Mouse (Mus musculus): ENCODE measurements around the gene Hrh1. TPM values are rescaled to one million over a fixed set of nuclear protein-coding genes. Genes with fewer than 3 reads are reported as not detected.
"Not testable (repeated sequence)": the region's sequence is repeated elsewhere in the genome, so short reads cannot be mapped to it uniquely, and the experiment has no call there.

The Hrh1 gene
- polyA plus RNA-seq, 1 experiment = not detected

DNA sequence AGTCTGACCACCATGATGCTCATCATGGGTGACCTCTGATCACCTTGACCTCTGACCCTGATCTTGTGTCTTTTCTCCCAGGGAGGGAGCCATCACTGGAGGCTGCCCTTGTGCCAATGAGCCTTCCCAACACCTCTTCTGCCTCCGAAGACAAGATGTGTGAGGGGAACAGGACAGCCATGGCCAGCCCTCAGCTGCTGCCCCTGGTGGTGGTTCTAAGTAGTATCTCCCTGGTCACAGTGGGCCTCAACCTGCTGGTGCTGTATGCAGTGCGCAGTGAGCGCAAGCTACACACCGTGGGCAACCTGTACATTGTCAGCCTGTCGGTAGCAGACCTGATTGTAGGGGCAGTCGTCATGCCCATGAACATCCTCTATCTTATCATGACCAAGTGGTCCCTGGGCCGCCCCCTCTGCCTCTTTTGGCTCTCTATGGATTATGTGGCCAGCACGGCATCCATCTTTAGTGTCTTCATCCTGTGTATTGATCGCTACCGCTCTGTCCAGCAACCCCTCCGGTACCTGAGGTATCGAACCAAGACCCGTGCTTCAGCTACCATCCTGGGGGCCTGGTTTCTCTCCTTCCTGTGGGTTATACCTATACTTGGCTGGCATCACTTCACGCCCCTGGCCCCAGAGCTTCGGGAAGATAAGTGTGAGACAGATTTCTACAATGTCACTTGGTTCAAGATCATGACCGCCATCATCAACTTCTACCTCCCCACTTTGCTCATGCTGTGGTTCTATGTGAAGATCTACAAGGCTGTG, 82.1 kb downstream of the Hrh1 start:
- H3K4me3 ChIP-seq (replicated peaks; ENCODE audit: control insufficient read depth, low read depth, low read length) = no peak overlapping the region
- H3K27ac ChIP-seq (ENCODE audit: control insufficient read depth, insufficient read depth, low read depth, low read length, poor library complexity) = no peak overlapping the region
- H3K4me1 ChIP-seq (ENCODE audit: control insufficient read depth, insufficient read depth, low read length) = no peaks in the 10 kb centered on the region
- 87% methylated on average over 16 of the region's 16 CpGs for WGBS
- TF ChIP-seq CTCF (IDR thresholded peaks at IDR 0.05; ENCODE audit: control insufficient read depth, insufficient read depth, low read length) (0 out of 2 replicates have a peak, but pooled peaks have one; percentile 8), POLR2A (IDR thresholded peaks at IDR 0.05; ENCODE audit: borderline replicate concordance, control insufficient read depth, low read depth, low read length) (no peak)

DNA sequence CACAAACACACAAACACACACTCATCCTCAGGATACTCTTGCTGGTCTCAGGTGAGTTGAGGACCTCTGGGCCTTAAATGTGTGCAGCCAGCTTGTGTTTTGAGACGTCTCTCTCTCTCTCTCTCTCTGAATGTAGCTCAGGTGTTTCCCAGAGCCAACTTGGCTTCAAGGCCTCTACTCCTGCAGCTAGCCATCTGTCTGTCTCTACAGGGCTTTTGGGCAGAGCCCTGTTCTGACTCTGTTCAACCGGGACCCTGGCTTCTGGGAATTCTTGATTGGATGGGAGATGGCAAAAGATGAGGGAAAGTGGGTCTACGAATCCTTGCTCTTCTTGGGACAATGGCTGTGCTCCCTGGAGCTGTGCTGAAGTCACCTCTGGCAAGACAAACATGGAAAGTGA, 91.6 kb downstream of the Hrh1 start:
- Histone ChIP-seq H3K4me3 (replicated peaks; ENCODE audit: control insufficient read depth, low read depth, low read length) (no peak overlapping the region), H3K4me1 (ENCODE audit: control insufficient read depth, insufficient read depth, low read length) (no peaks in the 10 kb centered on the region), H3K27ac (ENCODE audit: control insufficient read depth, insufficient read depth, low read depth, low read length, poor library complexity) (no peak overlapping the region)
- 78% methylated on average over 3 of the region's 3 CpGs for WGBS
- TF ChIP-seq POLR2A (IDR thresholded peaks at IDR 0.05; ENCODE audit: borderline replicate concordance, control insufficient read depth, low read depth, low read length) = no peak
- no peak for TF ChIP-seq CTCF (IDR thresholded peaks at IDR 0.05; ENCODE audit: control insufficient read depth, insufficient read depth, low read length)

DNA sequence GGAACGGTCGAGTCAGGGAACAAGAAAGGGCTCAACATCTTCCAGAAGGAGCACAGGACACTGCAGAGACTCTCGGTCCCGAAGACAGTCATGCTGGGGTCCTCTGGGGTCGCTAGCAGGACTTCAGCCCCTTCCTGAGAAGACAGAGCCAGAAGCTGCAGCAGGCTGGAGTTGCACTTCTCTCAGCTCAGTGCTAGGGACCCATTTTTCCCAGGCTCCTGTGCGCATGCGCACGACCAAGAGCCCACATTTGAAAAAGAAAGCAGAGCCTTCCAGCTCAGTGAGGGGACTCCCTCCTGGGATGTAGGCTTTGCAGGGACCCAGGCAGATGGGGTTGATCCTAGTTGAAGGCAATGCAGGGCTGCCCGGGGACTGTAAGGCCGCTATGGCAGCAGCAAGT, 94.9 kb downstream of the Hrh1 start:
- H3K27ac ChIP-seq (ENCODE audit: control insufficient read depth, insufficient read depth, low read depth, low read length, poor library complexity); H3K4me3 ChIP-seq (replicated peaks; ENCODE audit: control insufficient read depth, low read depth, low read length); H3K4me1 ChIP-seq (ENCODE audit: control insufficient read depth, insufficient read depth, low read length): not testable (repeated sequence)
- 58% methylated on average over 10 of the region's 10 CpGs for WGBS

DNA sequence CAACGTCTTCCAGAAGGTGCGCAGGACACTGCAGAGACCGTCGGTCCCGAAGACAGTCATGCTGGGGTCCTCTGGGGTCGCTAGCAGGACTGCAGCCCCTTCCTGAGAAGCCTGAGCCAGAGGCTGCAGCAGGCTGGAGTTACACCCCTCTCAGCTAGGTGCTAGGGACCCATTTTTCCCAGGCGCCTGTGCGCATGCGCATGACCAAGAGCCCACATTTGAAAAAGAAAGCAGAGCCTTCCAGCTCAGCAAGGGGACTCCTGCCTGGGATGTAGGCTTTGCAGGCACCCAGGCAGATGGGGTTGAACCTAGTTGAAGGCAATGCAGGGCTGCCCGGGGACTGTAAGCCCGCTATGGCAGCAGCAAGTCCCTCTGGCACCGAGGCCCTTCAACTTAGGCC, 97.3 kb downstream of the Hrh1 start:
- not testable (repeated sequence) for H3K4me3 ChIP-seq (replicated peaks; ENCODE audit: control insufficient read depth, low read depth, low read length); H3K27ac ChIP-seq (ENCODE audit: control insufficient read depth, insufficient read depth, low read depth, low read length, poor library complexity); H3K4me1 ChIP-seq (ENCODE audit: control insufficient read depth, insufficient read depth, low read length)
- 41% methylated on average over 11 of the region's 12 CpGs for WGBS

DNA sequence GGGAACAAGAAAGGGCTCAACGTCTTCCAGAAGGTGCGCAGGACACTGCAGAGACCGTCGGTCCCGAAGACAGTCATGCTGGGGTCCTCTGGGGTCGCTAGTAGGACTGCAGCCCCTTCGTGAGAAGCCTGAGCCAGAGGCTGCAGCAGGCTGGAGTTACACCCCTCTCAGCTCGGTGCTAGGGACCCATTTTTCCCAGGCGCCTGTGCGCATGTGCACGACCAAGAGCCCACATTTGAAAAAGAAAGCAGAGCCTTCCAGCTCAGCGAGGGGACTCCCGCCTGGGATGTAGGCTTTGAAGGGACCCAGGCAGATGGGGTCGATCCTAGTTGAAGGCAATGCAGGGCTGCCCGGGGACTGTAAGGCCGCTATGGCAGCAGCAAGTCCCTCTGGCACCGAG, 116.3 kb downstream of the Hrh1 start:
- 47% methylated on average over 16 of the region's 17 CpGs for WGBS
- H3K4me1 ChIP-seq (ENCODE audit: control insufficient read depth, insufficient read depth, low read length); H3K4me3 ChIP-seq (replicated peaks; ENCODE audit: control insufficient read depth, low read depth, low read length); H3K27ac ChIP-seq (ENCODE audit: control insufficient read depth, insufficient read depth, low read depth, low read length, poor library complexity): not testable (repeated sequence)

DNA sequence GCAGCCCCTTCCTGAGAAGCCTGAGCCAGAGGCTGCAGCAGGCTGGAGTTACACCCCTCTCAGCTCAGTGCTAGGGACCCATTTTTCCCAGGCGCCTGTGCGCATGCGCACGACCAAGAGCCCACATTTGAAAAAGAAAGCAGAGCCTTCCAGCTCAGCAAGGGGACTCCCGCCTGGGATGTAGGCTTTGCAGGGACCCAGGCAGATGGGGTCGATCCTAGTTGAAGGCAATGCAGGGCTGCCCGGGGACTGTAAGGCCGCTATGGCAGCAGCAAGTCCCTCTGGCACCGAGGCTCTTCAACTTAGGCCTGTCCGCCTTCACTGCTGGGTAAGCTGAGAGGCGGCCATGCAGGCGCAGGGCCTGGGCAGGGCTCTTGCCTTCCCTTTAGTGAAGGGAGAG, 131.0 kb downstream of the Hrh1 start:
- H3K4me3 ChIP-seq (replicated peaks; ENCODE audit: control insufficient read depth, low read depth, low read length); H3K4me1 ChIP-seq (ENCODE audit: control insufficient read depth, insufficient read depth, low read length); H3K27ac ChIP-seq (ENCODE audit: control insufficient read depth, insufficient read depth, low read depth, low read length, poor library complexity): not testable (repeated sequence)
- 17% methylated on average over 1 of the region's 12 CpGs for WGBS

Other genes starting within 250 kb of the Hrh1 start
- 0.38 and 3.9 TPM in 2 replicates for gene Slc6a1, start 115.3 kb upstream of the Hrh1 start, polyA plus RNA-seq (2011; ENCODE audit: insufficient read depth, insufficient read length, low replicate concordance, missing spikeins)
- 14.0 and 43.3 TPM in 2 replicates for gene Atg7, start 245.2 kb downstream of the Hrh1 start, polyA plus RNA-seq (2011; ENCODE audit: insufficient read depth, insufficient read length, low replicate concordance, missing spikeins)

All from bone marrow, adult 2 months (tissue).